Mouse (Mus musculus): ENCODE measurements around the gene Nfe2. TPM values are rescaled to one million over a fixed set of nuclear protein-coding genes. Genes with fewer than 3 reads are reported as not detected.
A peak's percentile ranks its signal among the peaks of the same experiment; 100 is the strongest.
"Not testable (repeated sequence)": the region's sequence is repeated elsewhere in the genome, so short reads cannot be mapped to it uniquely, and the experiment has no call there.

The Nfe2 gene
- polyA plus RNA-seq, 1 experiment from 2014 or later: 15.9 TPM

DNA sequence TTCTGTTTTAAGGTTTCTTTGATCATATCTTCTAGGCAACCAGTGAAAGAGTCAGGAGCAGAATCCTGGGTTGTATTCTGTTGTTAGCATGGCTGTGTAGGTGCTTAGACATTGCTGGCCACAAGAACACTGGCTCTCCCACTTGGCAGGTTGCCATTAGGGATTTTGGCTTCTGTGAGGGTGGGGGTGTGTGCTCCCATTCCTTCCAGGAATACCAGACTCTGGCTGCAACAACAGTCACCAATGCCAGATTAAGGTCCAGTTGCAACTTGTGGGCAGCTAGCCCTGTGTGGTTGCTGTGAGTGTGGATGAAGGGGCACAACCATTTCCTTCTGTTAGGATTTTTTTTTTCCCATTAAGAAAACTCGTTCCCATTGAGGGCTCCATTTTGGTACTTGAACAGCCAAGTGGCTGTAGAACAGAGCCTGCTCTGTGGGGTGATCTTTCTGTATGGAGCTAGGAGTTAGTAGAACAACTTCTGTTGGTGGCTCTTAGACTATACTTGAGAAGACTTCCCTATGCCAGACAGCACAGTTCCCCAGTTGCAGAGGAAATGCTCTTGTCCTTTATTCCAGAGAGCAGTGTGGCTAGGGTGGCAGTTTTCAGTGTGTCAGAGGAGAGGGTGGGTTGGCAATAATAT lies 27.7 kb upstream of the Nfe2 start:
- no peak overlapping the region for H3K9ac ChIP-seq
- no peak overlapping the region for H3K4me3 ChIP-seq (replicated peaks)
- no peak overlapping the region for H3K4me2 ChIP-seq
- no peak overlapping the region for H3K27ac ChIP-seq
- no peaks in the 10 kb centered on the region for H3K27me3 ChIP-seq (replicated peaks)
- H3K36me3 ChIP-seq: peaks cover 1% of the 10 kb centered on the region; the same call in 1 of the 2 replicates
- WGBS: 50% methylated on average over 1 of the region's 1 CpGs
- no peak for ATAC-seq (ENCODE audit: insufficient read depth, low FRiP score, low read depth)
- no peaks in the 10 kb centered on the region for H3K9me3 ChIP-seq
- H3K4me1 ChIP-seq: peaks cover 10% of the 10 kb centered on the region; the same call in 1 of the 2 replicates

GRCm38 (mm10) chr15:103284647-103285046 lies 26.4 kb upstream of the Nfe2 start:
- no peak for ATAC-seq (ENCODE audit: insufficient read depth, low FRiP score, low read depth)

DNA sequence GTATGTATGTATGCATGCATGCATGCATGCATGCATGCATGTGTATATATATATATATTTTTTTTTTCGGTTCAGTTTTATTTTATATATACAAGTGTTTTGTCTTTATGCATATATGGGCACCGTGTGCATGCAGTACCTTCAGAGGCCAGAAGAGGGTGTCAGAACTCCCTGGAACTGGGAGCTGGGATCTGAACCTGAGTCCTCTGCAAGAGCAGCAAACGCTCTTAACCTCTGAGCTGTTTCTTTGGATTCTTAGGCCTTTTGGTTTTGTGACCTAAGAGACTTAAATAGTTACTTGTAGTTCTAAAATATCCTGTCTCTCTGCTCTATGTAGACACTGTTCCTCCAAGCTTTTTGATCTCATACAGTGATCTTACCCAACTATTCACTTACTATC lies 25.9 kb upstream of the Nfe2 start:
- Histone ChIP-seq H3K27ac (no peak overlapping the region), H3K4me1 (peaks cover 13% of the 10 kb centered on the region; the same call in 1 of the 2 replicates), H3K4me3 (replicated peaks) (no peak overlapping the region), H3K27me3 (replicated peaks) (no peaks in the 10 kb centered on the region), H3K4me2 (no peak overlapping the region), H3K9ac (no peak overlapping the region), H3K9me3 (no peaks in the 10 kb centered on the region), H3K36me3 (no peaks in the 10 kb centered on the region)
- no peak for ATAC-seq (ENCODE audit: insufficient read depth, low FRiP score, low read depth)
- WGBS: 68% methylated on average over 3 of the region's 3 CpGs

More at GRCm38 (mm10) chr15:103284647-103285046, 26.4 kb upstream of the Nfe2 start:
- Histone ChIP-seq H3K4me3 (replicated peaks) (no peak overlapping the region), H3K9ac (no peak overlapping the region), H3K27ac (no peak overlapping the region), H3K4me1 (peaks cover 13% of the 10 kb centered on the region; the same call in 1 of the 2 replicates), H3K27me3 (replicated peaks) (no peaks in the 10 kb centered on the region), H3K4me2 (no peak overlapping the region), H3K36me3 (no peaks in the 10 kb centered on the region; the same call in 1 of the 2 replicates), H3K9me3 (no peaks in the 10 kb centered on the region)
- 45% methylated on average over 2 of the region's 2 CpGs for WGBS

DNA sequence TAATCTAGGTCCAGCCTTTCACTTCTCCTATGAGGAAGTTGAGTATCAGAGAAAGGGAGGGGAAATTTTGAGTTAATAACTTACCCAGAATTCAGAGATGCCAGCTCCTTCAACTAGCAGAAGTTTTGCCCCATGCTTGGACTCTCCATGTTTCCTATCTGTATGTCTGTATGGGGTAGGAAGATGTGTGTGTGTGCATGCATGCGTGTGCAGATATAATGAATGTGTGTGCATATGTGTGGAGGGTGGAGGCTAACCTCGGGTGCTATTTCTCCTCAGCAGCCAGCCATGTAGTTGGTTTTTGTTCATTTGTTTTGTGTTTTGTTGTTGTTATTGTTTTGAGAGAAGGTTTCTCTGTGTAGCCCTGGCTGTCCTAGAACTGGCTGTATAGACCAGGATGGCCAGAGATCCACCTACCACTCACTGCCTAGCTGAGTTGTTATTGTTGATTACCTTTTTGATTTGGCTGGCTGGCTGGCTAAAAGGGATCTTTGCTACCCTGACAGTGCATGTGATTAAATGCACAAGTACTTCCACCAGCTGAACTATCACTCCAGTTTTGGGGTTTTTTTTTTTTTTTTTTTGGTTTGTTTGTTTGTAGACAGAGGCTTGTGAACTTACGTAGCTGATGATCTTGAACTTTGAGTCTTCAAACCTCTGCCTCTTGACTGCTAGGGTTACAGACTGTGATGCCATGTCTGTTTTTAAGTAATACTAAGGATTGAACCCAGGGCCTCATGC lies 23.4 kb upstream of the Nfe2 start:
- no peak; the same call in 1 of the 2 replicates for ATAC-seq (ENCODE audit: insufficient read depth, low FRiP score, low read depth)
- 79% methylated on average over 3 of the region's 3 CpGs for WGBS
- H3K4me2 ChIP-seq: no peak overlapping the region
- no peaks in the 10 kb centered on the region for H3K9me3 ChIP-seq
- no peak overlapping the region for H3K9ac ChIP-seq
- no peak overlapping the region for H3K4me3 ChIP-seq (replicated peaks)
- H3K27me3 ChIP-seq (replicated peaks): no peaks in the 10 kb centered on the region
- peaks cover 15% of the 10 kb centered on the region; the same call in 1 of the 2 replicates for H3K4me1 ChIP-seq
- H3K27ac ChIP-seq: peak overlapping the region; percentile 52; the same call in 1 of the 2 replicates
- 0 out of 2 replicates have a peak, but pooled peaks cover 6% of the 10 kb centered on the region for H3K36me3 ChIP-seq

- Histone ChIP-seq H3K9me3 (no peaks in the 10 kb centered on the region), H3K27ac (peak overlapping the region; percentile 52; the same call in 1 of the 2 replicates), H3K27me3 (replicated peaks) (no peaks in the 10 kb centered on the region), H3K36me3 (0 out of 2 replicates have a peak, but pooled peaks cover 6% of the 10 kb centered on the region), H3K4me2 (no peak overlapping the region), H3K4me1 (peaks cover 14% of the 10 kb centered on the region; the same call in 1 of the 2 replicates), H3K9ac (no peak overlapping the region), H3K4me3 (replicated peaks) (no peak overlapping the region)
- 46% methylated on average over 3 of the region's 3 CpGs for WGBS
- peak; percentile 37; the same call in 1 of the 2 replicates for ATAC-seq (ENCODE audit: insufficient read depth, low FRiP score, low read depth)
Observed at GRCm38 (mm10) chr15:103280817-103281464, 22.7 kb upstream of the Nfe2 start.

DNA sequence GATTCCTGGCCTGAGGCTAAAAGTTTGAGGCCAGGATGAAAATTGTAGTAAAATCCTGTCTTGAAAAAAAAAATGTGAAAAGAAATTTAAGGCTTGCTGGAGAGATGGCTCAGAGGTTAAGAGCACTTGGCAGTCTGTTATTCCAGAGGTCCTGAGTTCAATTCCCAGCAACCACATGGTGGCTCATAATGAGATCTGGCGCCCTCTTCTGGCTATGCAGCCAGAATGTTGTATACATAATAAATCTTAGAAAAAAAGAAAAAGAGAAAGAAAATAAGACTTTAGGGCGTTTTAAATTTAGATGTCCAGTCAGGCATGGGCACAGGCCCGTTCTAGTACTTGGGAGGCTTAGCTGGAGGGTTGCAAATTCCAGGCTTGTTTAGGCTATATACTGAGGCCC lies 21.5 kb upstream of the Nfe2 start:
- Histone ChIP-seq H3K9me3 (no peaks in the 10 kb centered on the region), H3K4me3 (replicated peaks) (no peak overlapping the region), H3K27ac (no peak overlapping the region), H3K4me2 (no peak overlapping the region), H3K27me3 (replicated peaks) (no peaks in the 10 kb centered on the region), H3K9ac (no peak overlapping the region), H3K36me3 (0 out of 2 replicates have a peak, but pooled peaks cover 6% of the 10 kb centered on the region), H3K4me1 (0 out of 2 replicates have a peak, but pooled peaks cover 5% of the 10 kb centered on the region)
- ATAC-seq (ENCODE audit: insufficient read depth, low FRiP score, low read depth): no peak
- WGBS: 64% methylated on average over 3 of the region's 3 CpGs

DNA sequence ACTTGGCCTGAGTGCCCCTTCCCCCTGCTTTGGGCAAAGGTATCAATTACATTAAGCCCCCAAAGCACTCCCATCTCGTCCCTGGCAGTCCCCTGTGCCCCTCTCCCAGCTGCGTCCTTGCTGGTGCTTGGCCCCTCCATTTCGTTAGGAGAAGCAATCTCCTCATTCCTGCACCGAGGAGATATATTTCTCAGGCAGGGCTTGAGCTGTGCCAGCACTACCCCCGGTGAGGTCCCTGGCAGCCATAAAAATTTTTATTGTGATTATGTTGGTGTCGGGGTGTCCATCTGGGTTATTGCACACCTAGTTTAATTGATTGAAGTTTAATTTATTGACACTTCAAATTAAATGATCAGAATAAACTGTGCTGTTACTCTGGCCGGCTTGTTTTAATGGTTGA lies 19.7 kb upstream of the Nfe2 start:
- Histone ChIP-seq H3K4me1 (0 out of 2 replicates have a peak, but pooled peaks cover 7% of the 10 kb centered on the region), H3K9ac (no peak overlapping the region), H3K4me2 (no peak overlapping the region), H3K4me3 (replicated peaks) (no peak overlapping the region), H3K9me3 (no peaks in the 10 kb centered on the region), H3K27ac (no peak overlapping the region), H3K36me3 (0 out of 2 replicates have a peak, but pooled peaks cover 6% of the 10 kb centered on the region), H3K27me3 (replicated peaks) (no peaks in the 10 kb centered on the region)
- no peak for ATAC-seq (ENCODE audit: insufficient read depth, low FRiP score, low read depth)
- 59% methylated on average over 7 of the region's 7 CpGs for WGBS

DNA sequence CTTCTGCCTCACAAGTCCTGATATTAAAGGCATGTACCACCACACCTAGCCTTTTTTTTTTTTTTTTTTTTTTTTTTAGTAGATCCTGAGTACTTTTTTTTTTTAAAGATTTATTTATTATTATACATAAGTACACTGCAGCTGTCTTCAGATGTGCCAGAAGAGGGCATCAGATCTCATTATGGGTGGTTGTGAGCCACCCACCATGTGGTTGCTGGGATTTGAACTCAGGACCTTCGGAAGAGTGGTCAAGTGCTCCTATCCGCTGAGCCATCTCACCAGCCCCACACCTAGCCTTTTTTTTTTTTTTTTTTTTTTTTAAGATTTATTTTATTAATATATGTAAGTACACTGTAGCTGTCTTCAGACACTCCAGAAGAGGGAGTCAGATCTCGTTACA lies 17.7 kb upstream of the Nfe2 start:
- H3K36me3 ChIP-seq; ATAC-seq (ENCODE audit: insufficient read depth, low FRiP score, low read depth); H3K4me3 ChIP-seq (replicated peaks); H3K9me3 ChIP-seq; H3K4me2 ChIP-seq; H3K27ac ChIP-seq; H3K4me1 ChIP-seq; H3K27me3 ChIP-seq (replicated peaks); H3K9ac ChIP-seq: not testable (repeated sequence)
- 95% methylated on average over 3 of the region's 3 CpGs for WGBS

- H3K4me2 ChIP-seq: peak within 1 kb of the TSS; percentile 70
- peak within 1 kb of the TSS; percentile 78 for H3K4me3 ChIP-seq (replicated peaks)
- no peaks in the 10 kb centered on the region for H3K36me3 ChIP-seq
- H3K27me3 ChIP-seq (replicated peaks): no peaks in the 10 kb centered on the region
- 0 out of 2 replicates have a peak, but pooled peaks cover 3% of the 10 kb centered on the region for H3K4me1 ChIP-seq
- WGBS: under 1% methylated on average over 38 of the region's 38 CpGs
- peak; percentile 99 for ATAC-seq (ENCODE audit: insufficient read depth, low FRiP score, low read depth)
- H3K9me3 ChIP-seq: no peaks in the 10 kb centered on the region
- peak within 1 kb of the TSS; percentile 86 for H3K9ac ChIP-seq
- H3K27ac ChIP-seq: no peak within 1 kb of the TSS; the same call in 1 of the 2 replicates
Observed at GRCm38 (mm10) chr15:103272419-103273279, 14.4 kb upstream of the Nfe2 start, which contains the start of gene Copz1. Copz1 (plus strand) TSS chr15:103272714.

DNA sequence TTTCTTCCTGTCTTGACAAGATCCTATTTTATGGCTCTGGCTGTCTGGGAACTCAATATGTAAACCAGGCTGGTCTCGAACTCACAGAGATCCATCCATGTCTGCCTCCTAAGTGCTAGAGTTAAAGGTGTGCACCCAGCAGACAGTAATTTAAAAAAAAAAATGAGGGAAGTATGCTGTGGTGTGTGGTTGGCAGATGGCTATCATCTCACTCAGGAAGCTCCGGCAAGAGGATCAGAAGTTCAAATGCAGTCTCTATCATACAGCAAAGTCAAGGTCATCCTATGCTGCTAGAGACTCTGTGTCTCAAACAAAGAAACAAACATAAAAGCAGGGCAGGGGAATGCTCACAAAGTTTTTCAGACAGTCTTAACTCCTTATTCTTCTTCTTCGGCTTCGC lies 10.7 kb upstream of the Nfe2 start:
- no peaks in the 10 kb centered on the region for H3K27me3 ChIP-seq (replicated peaks)
- WGBS: 74% methylated on average over 4 of the region's 4 CpGs
- ATAC-seq (ENCODE audit: insufficient read depth, low FRiP score, low read depth): no peak
- no peak overlapping the region for H3K4me3 ChIP-seq (replicated peaks)
- 0 out of 2 replicates have a peak, but pooled peaks cover 1% of the 10 kb centered on the region for H3K4me1 ChIP-seq
- H3K4me2 ChIP-seq: no peak overlapping the region
- no peak overlapping the region for H3K9ac ChIP-seq
- no peaks in the 10 kb centered on the region for H3K9me3 ChIP-seq
- H3K27ac ChIP-seq: no peak overlapping the region
- no peaks in the 10 kb centered on the region for H3K36me3 ChIP-seq

GRCm38 (mm10) chr15:103264794-103265193 lies 6.6 kb upstream of the Nfe2 start:
- H3K9ac ChIP-seq: no peak overlapping the region
- H3K4me3 ChIP-seq (replicated peaks): no peak overlapping the region
- WGBS: 88% methylated on average over 2 of the region's 2 CpGs
- no peaks in the 10 kb centered on the region for H3K9me3 ChIP-seq
- no peak for ATAC-seq (ENCODE audit: insufficient read depth, low FRiP score, low read depth)
- H3K4me2 ChIP-seq: no peak overlapping the region
- no peaks in the 10 kb centered on the region for H3K27me3 ChIP-seq (replicated peaks)
- H3K27ac ChIP-seq: no peak overlapping the region
- H3K36me3 ChIP-seq: no peaks in the 10 kb centered on the region
- H3K4me1 ChIP-seq: no peaks in the 10 kb centered on the region

Measured in stomach, embryonic 15.5 days (tissue).